Mouse (Mus musculus) brain, embryonic 14.5 days (tissue): Measurements from ENCODE around the gene Lonp2.

Experiments
- CTCF ChIP-seq: fragments of 200-500 bp; IDR thresholded peaks from 2 replicates; pipeline ENCODE4 v1.5.1; 2012; ENCODE audit warnings: inconsistent platforms, mild to moderate bottlenecking, moderate library complexity, borderline replicate concordance; ENCODE audit not compliant: insufficient read depth, insufficient read length; ENCODE audit errors: extremely low read depth
- POLR2A ChIP-seq: fragments of 200-500 bp; IDR thresholded peaks from 2 replicates; pipeline ENCODE4 v1.6.1; 2012; ENCODE audit warnings: mild to moderate bottlenecking, inconsistent platforms, borderline replicate concordance; ENCODE audit not compliant: poor library complexity, insufficient read depth, insufficient read length, severe bottlenecking; ENCODE audit errors: extremely low read depth

DNA sequence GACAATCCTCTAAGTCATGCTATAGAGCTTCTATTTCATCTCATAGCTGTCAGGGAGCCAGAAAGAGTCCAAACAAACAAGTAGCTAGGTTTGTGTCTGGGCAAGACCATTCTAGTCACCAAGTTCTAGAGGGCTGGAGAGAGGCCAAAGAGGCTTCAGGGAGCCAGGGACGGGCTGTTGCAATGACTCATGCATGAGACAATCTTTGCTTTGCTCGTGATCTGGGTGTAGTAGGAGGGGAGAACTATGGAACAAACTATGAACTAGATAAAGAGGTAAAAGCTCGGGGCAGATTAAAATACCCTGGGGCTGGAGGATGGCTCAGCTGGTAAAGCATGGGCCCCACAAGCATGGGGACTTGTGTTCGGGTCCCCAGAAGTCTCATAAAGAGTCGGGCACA, 144.7 kb downstream of the Lonp2 start:
- TF ChIP-seq POLR2A (no peak), CTCF (no peak)
